Mouse (Mus musculus) myocyte (in vitro differentiated cells): ENCODE measurements around the gene Fam83b. TPM values are rescaled to one million over a fixed set of nuclear protein-coding genes. Genes with fewer than 3 reads are reported as not detected.

Source experiments
- H3K27me3 ChIP-seq: one replicate; pipeline ENCODE4 v1.6.1; 2011; ENCODE audit not compliant: control insufficient read depth, insufficient read depth, insufficient read length
- H3K36me3 ChIP-seq: one replicate; pipeline ENCODE4 v1.6.1; 2011; ENCODE audit not compliant: control insufficient read depth, insufficient read depth
- H3K4me2 ChIP-seq: one replicate; pipeline ENCODE4 v1.6.1; 2011; ENCODE audit warnings: low read depth, control low read depth
- H3K4me3 ChIP-seq: one replicate; pipeline ENCODE4 v1.5.1; 2011; ENCODE audit warnings: mild to moderate bottlenecking, control low read depth, moderate library complexity
- H3K79me2 ChIP-seq: one replicate; pipeline ENCODE4 v1.6.1; 2011; ENCODE audit not compliant: control insufficient read depth, insufficient read depth
- H3ac ChIP-seq: one replicate; pipeline ENCODE4 v1.6.1; 2011; ENCODE audit not compliant: control insufficient read depth, insufficient read length
- CEBPB ChIP-seq: IDR thresholded peaks from 2 replicates; pipeline ENCODE4 v1.6.1; 2011; ENCODE audit warnings: mild to moderate bottlenecking, moderate library complexity; ENCODE audit not compliant: poor library complexity, insufficient read depth, severe bottlenecking
- E2F4 ChIP-seq: IDR thresholded peaks from one replicate; pipeline ENCODE4 v1.6.1; 2011; ENCODE audit warnings: mild to moderate bottlenecking, control low read depth, moderate library complexity; ENCODE audit not compliant: insufficient read depth
- MAX ChIP-seq: IDR thresholded peaks from one replicate; pipeline ENCODE4 v1.6.1; 2011; ENCODE audit warnings: low read depth, mild to moderate bottlenecking, control low read depth
- MYOD1 ChIP-seq, 3 experiments: IDR thresholded peaks; one replicate each; pipeline ENCODE4 v1.6.1; 2011; ENCODE audit warnings: control low read depth in 2 of 3, low read depth in 2 of 3, mild to moderate bottlenecking in 2 of 3, moderate library complexity in 1 of 3; ENCODE audit not compliant: insufficient read length in 2 of 3, control insufficient read depth in 1 of 3
- MYOG ChIP-seq, 3 experiments: IDR thresholded peaks; one replicate each; pipeline ENCODE4 v1.6.1; 2011; ENCODE audit warnings: control low read depth in 2 of 3, low read depth in 2 of 3, mild to moderate bottlenecking in 2 of 3; ENCODE audit not compliant: insufficient read length in 2 of 3, control insufficient read depth in 1 of 3, insufficient read depth in 1 of 3
- POLR2A ChIP-seq: IDR thresholded peaks from one replicate; pipeline ENCODE4 v1.6.1; 2011; ENCODE audit warnings: low read depth, mild to moderate bottlenecking, control low read depth, moderate library complexity; ENCODE audit not compliant: insufficient read length
- POLR2AphosphoS2 ChIP-seq: IDR thresholded peaks from one replicate; pipeline ENCODE4 v1.6.1; 2011; ENCODE audit warnings: low read depth, control low read depth; ENCODE audit not compliant: insufficient read length
- REST ChIP-seq: IDR thresholded peaks from one replicate; pipeline ENCODE4 v1.6.1; 2011; ENCODE audit warnings: mild to moderate bottlenecking, control low read depth, moderate library complexity; ENCODE audit not compliant: insufficient read depth, insufficient read length
- SRF ChIP-seq: IDR thresholded peaks from one replicate; pipeline ENCODE4 v1.6.1; 2011; ENCODE audit warnings: low read depth; ENCODE audit not compliant: control insufficient read depth, insufficient read length
- TCF12 ChIP-seq: IDR thresholded peaks from one replicate; pipeline ENCODE4 v1.6.1; 2011; ENCODE audit warnings: mild to moderate bottlenecking, control low read depth; ENCODE audit not compliant: poor library complexity, insufficient read depth, severe bottlenecking
- TCF3 ChIP-seq: IDR thresholded peaks from one replicate; pipeline ENCODE4 v1.6.1; 2011; ENCODE audit warnings: low read depth, control low read depth; ENCODE audit not compliant: insufficient read length
- USF1 ChIP-seq: IDR thresholded peaks from one replicate; pipeline ENCODE4 v1.6.1; 2011; ENCODE audit warnings: low read depth, mild to moderate bottlenecking, control low read depth, moderate library complexity
- polyA plus RNA-seq: library from polyadenylated mRNA; unstranded; fragments of >200 nt; fragmentation: generic; extraction: Trizol; gene quantifications from one replicate; pipeline ENCODE4 v1.2.1, GENCODE M21; 2012; ENCODE audit warnings: missing spikeins

Fam83b gene
- 0.16 TPM for polyA plus RNA-seq

- H3K4me3 ChIP-seq, result peak within 1 kb of the TSS; percentile 14
- TF ChIP-seq MYOD1 (IDR thresholded peaks at IDR 0.05; ENCODE audit: control insufficient read depth in 1 of 3, insufficient read length in 2 of 3, low read depth in 2 of 3) (peak in 1 of 3 experiments; percentile 51), CEBPB (no peak), MYOG (IDR thresholded peaks at IDR 0.05; ENCODE audit: control insufficient read depth in 1 of 3, insufficient read depth in 1 of 3, insufficient read length in 2 of 3, low read depth in 2 of 3) (peak in 1 of 3 experiments; percentile 37), E2F4 (no peak), REST (no peak)
- H3ac ChIP-seq, result no peak within 1 kb of the TSS
- no peaks in the 10 kb centered on the region for H3K27me3 ChIP-seq
- peak within 1 kb of the TSS; percentile 71 for H3K4me2 ChIP-seq
- no peaks in the 10 kb centered on the region for H3K36me3 ChIP-seq
- H3K79me2 ChIP-seq, result no peaks in the 10 kb centered on the region
Observed at GRCm38 (mm10) chr9:76566515-76567280, at the start of gene Fam83b. TSS of gene Fam83b (minus strand) at chr9:76567116.

- H3K4me2 ChIP-seq, result no peak overlapping the region
- H3K79me2 ChIP-seq, result no peaks in the 10 kb centered on the region
- H3K36me3 ChIP-seq, result no peaks in the 10 kb centered on the region
- no peaks in the 10 kb centered on the region for H3K27me3 ChIP-seq
- H3ac ChIP-seq, result no peak overlapping the region
- TF ChIP-seq SRF (no peak), REST (no peak), POLR2A (no peak), POLR2AphosphoS2 (no peak), E2F4 (no peak), MYOD1 (IDR thresholded peaks at IDR 0.05; ENCODE audit: control insufficient read depth in 1 of 3, insufficient read length in 2 of 3, low read depth in 2 of 3) (no peak), TCF12 (no peak), MAX (no peak), USF1 (no peak), CEBPB (no peak), TCF3 (no peak)
- no peak overlapping the region for H3K4me3 ChIP-seq
Observed at GRCm38 (mm10) chr9:76614165-76614564, 47.2 kb upstream of the Fam83b start.

GRCm38 (mm10) chr9:76603744-76604143, 36.8 kb upstream of the Fam83b start:
- H3K36me3 ChIP-seq, result no peaks in the 10 kb centered on the region
- H3K79me2 ChIP-seq, result no peaks in the 10 kb centered on the region
- no peak overlapping the region for H3ac ChIP-seq
- no peak for TF ChIP-seq USF1
- TF ChIP-seq POLR2AphosphoS2, result no peak
- no peak for TF ChIP-seq MYOD1 (IDR thresholded peaks at IDR 0.05; ENCODE audit: control insufficient read depth in 1 of 3, insufficient read length in 2 of 3, low read depth in 2 of 3)
- no peak for TF ChIP-seq POLR2A
- TF ChIP-seq TCF12, result no peak
- no peak for TF ChIP-seq MAX
- no peak for TF ChIP-seq CEBPB
- no peak for TF ChIP-seq E2F4
- no peak for TF ChIP-seq TCF3
- TF ChIP-seq REST, result no peak
- H3K27me3 ChIP-seq, result no peaks in the 10 kb centered on the region
- no peak overlapping the region for H3K4me2 ChIP-seq
- no peak overlapping the region for H3K4me3 ChIP-seq

- Histone ChIP-seq H3K27me3 (no peaks in the 10 kb centered on the region), H3K4me3 (no peak overlapping the region), H3K36me3 (no peaks in the 10 kb centered on the region), H3ac (no peak overlapping the region), H3K4me2 (no peak overlapping the region), H3K79me2 (no peaks in the 10 kb centered on the region)
- no peak for TF ChIP-seq TCF12
- TF ChIP-seq SRF, result no peak
- TF ChIP-seq TCF3, result no peak
- TF ChIP-seq REST, result no peak
- no peak for TF ChIP-seq CEBPB
- TF ChIP-seq POLR2A, result no peak
- TF ChIP-seq POLR2AphosphoS2, result no peak
- TF ChIP-seq E2F4, result no peak
- TF ChIP-seq MAX, result no peak
- no peak for TF ChIP-seq USF1
- no peak for TF ChIP-seq MYOG (IDR thresholded peaks at IDR 0.05; ENCODE audit: control insufficient read depth in 1 of 3, insufficient read depth in 1 of 3, insufficient read length in 2 of 3, low read depth in 2 of 3)
- no peak for TF ChIP-seq MYOD1 (IDR thresholded peaks at IDR 0.05; ENCODE audit: control insufficient read depth in 1 of 3, insufficient read length in 2 of 3, low read depth in 2 of 3)
Observed at GRCm38 (mm10) chr9:76602874-76603273, 36.0 kb upstream of the Fam83b start.

- Histone ChIP-seq H3K4me2 (no peak overlapping the region), H3K79me2 (no peaks in the 10 kb centered on the region), H3K36me3 (no peaks in the 10 kb centered on the region), H3ac (no peak overlapping the region), H3K27me3 (no peaks in the 10 kb centered on the region), H3K4me3 (no peak overlapping the region)
- TF ChIP-seq CEBPB, result no peak
- no peak for TF ChIP-seq TCF3
- TF ChIP-seq REST, result no peak
- no peak for TF ChIP-seq POLR2A
- no peak for TF ChIP-seq POLR2AphosphoS2
- TF ChIP-seq SRF, result no peak
- no peak for TF ChIP-seq MAX
- TF ChIP-seq USF1, result no peak
- no peak for TF ChIP-seq MYOG (IDR thresholded peaks at IDR 0.05; ENCODE audit: control insufficient read depth in 1 of 3, insufficient read depth in 1 of 3, insufficient read length in 2 of 3, low read depth in 2 of 3)
- TF ChIP-seq TCF12, result no peak
- TF ChIP-seq MYOD1 (IDR thresholded peaks at IDR 0.05; ENCODE audit: control insufficient read depth in 1 of 3, insufficient read length in 2 of 3, low read depth in 2 of 3), result no peak
- TF ChIP-seq E2F4, result no peak
Observed at GRCm38 (mm10) chr9:76597395-76597794, 30.5 kb upstream of the Fam83b start.
